Mouse (Mus musculus) frontal cortex, postnatal 25 days (tissue): Measurements from ENCODE around the gene Vmn1r194.
"Not testable (repeated sequence)": the region's sequence is repeated elsewhere in the genome, so short reads cannot be mapped to it uniquely, and the experiment has no call there.

ENCODE experiments used
- DNase-seq, 2 experiments: peaks; one replicate each; pipeline ENCODE4 v3.0.0; 2022; ENCODE audit warnings: low spot score in 2 of 2

Gene Vmn1r194

GRCm38 (mm10) chr13:22243915-22244314, at the start of gene Vmn1r194:
Vmn1r194 (plus strand) TSS chr13:22244215.
- DNase-seq: no peak

GRCm38 (mm10) chr13:22223060-22223459, 21.0 kb upstream of the Vmn1r194 start, which contains the start of gene Vmn1r193:
Vmn1r193 (minus strand) TSS chr13:22223160.
- DNase-seq: not testable (repeated sequence)

- DNase-seq: not testable (repeated sequence)
These were observed 26.2 kb downstream of the Vmn1r194 start, which contains the start of gene Vmn1r195 for GRCm38 (mm10) chr13:22270222-22270621. Vmn1r195 (plus strand) TSS chr13:22270522.

GRCm38 (mm10) chr13:22271721-22272120, 27.7 kb downstream of the Vmn1r194 start:
- no peak for DNase-seq

GRCm38 (mm10) chr13:22284578-22284977, 40.6 kb downstream of the Vmn1r194 start:
- no peak for DNase-seq

GRCm38 (mm10) chr13:22289620-22290019, 45.6 kb downstream of the Vmn1r194 start, which contains the start of gene Vmn1r196:
Vmn1r196 (plus strand) TSS chr13:22289920.
- DNase-seq: no peak
